Mouse (Mus musculus) MEL (cell line): Measurements from ENCODE around the gene Fam49a. TPM values are rescaled to one million over a fixed set of nuclear protein-coding genes. Genes with fewer than 3 reads are reported as not detected.

Experiments
- DNase-seq: peaks from one replicate; pipeline ENCODE4 v3.0.0; 2011; ENCODE audit warnings: low read depth, low spot score
- H3K27ac ChIP-seq: 2 replicates; pipeline ENCODE4 v1.5.1; 2012; ENCODE audit warnings: low read depth, mild to moderate bottlenecking, control low read depth, low read length, moderate library complexity; ENCODE audit not compliant: control insufficient read depth
- H3K27me3 ChIP-seq, 2 experiments: fragments of 150-350 bp in 1 of 2; sonication (generic) in 1 of 2; 2 replicates each; pipeline ENCODE4 v1.6.1; 2012; ENCODE audit warnings: low read length in 2 of 2, mild to moderate bottlenecking in 2 of 2, improper control_type of control experiment in 1 of 2, moderate library complexity in 1 of 2; ENCODE audit not compliant: insufficient read depth in 2 of 2, control insufficient read depth in 1 of 2
- H3K36me3 ChIP-seq, 2 experiments: 2 replicates each; pipeline ENCODE4 v1.6.1; 2012 to 2014; ENCODE audit warnings: low read length in 2 of 2, improper control_type of control experiment in 1 of 2, inconsistent platforms in 1 of 2, mild to moderate bottlenecking in 1 of 2; ENCODE audit not compliant: insufficient read depth in 2 of 2, control insufficient read depth in 1 of 2
- H3K4me1 ChIP-seq, 2 experiments: fragments of 150-350 bp in 1 of 2; sonication (generic) in 1 of 2; 2 replicates each; pipeline ENCODE4 v1.6.1; 2012; ENCODE audit warnings: low read length in 2 of 2, improper control_type of control experiment in 1 of 2, mild to moderate bottlenecking in 1 of 2; ENCODE audit not compliant: insufficient read depth in 2 of 2, control insufficient read depth in 1 of 2
- H3K4me3 ChIP-seq, 2 experiments: fragments of 150-350 bp in 1 of 2; sonication (generic) in 1 of 2; 2 replicates each; pipeline ENCODE4 v1.5.1; 2012; ENCODE audit warnings: low read depth in 2 of 2, low read length in 2 of 2, mild to moderate bottlenecking in 2 of 2, moderate library complexity in 2 of 2, control low read depth in 1 of 2, improper control_type of control experiment in 1 of 2; ENCODE audit not compliant: control insufficient read depth in 1 of 2, insufficient read depth in 1 of 2
- H3K79me2 ChIP-seq: 2 replicates; pipeline ENCODE4 v1.6.1; 2012; ENCODE audit warnings: mild to moderate bottlenecking, low read length, moderate library complexity; ENCODE audit not compliant: control insufficient read depth, poor library complexity, insufficient read depth
- H3K9ac ChIP-seq: 2 replicates; pipeline ENCODE4 v1.6.1; 2012; ENCODE audit warnings: low read depth, mild to moderate bottlenecking, control low read depth, low read length, moderate library complexity; ENCODE audit not compliant: control insufficient read depth, poor library complexity, severe bottlenecking
- H3K9me3 ChIP-seq: fragments of 150-350 bp; sonication (generic); replicated peaks from 2 replicates; pipeline ENCODE4 v1.6.1; 2012; ENCODE audit warnings: mild to moderate bottlenecking, low read length, improper control_type of control experiment, moderate library complexity; ENCODE audit not compliant: insufficient read depth
- CHD1 ChIP-seq: IDR thresholded peaks from 2 replicates; pipeline ENCODE4 v1.6.1; 2012; ENCODE audit warnings: low read depth, mild to moderate bottlenecking, inconsistent platforms, low read length, improper control_type of control experiment
- CTCF ChIP-seq, 3 experiments: IDR thresholded peaks in 2 of 3; conservative IDR thresholded peaks in 1 of 3; 2 replicates each; pipeline ENCODE4 v1.5.1; 2011 to 2012; ENCODE audit warnings: low read length in 3 of 3, low read depth in 2 of 3, mild to moderate bottlenecking in 2 of 3, improper control_type of control experiment in 1 of 3, inconsistent platforms in 1 of 3, mixed read lengths in 1 of 3, moderate library complexity in 1 of 3; ENCODE audit not compliant: control insufficient read depth in 1 of 3, insufficient read depth in 1 of 3, poor library complexity in 1 of 3, severe bottlenecking in 1 of 3
- EP300 ChIP-seq, 2 experiments: IDR thresholded peaks; 2 replicates each; pipeline ENCODE4 v1.6.1; 2011; ENCODE audit warnings: improper control_type of control experiment in 2 of 2, low read length in 2 of 2, low read depth in 1 of 2, mild to moderate bottlenecking in 1 of 2
- ETS1 ChIP-seq: IDR thresholded peaks from 2 replicates; pipeline ENCODE4 v1.6.1; 2012; ENCODE audit warnings: low read depth, mild to moderate bottlenecking, inconsistent platforms, low read length, improper control_type of control experiment, moderate library complexity
- JUND ChIP-seq: IDR thresholded peaks from 2 replicates; pipeline ENCODE4 v1.6.1; 2011; ENCODE audit warnings: low read depth, mild to moderate bottlenecking, improper control_type of control experiment, low read length
- MAFK ChIP-seq: IDR thresholded peaks from 2 replicates; pipeline ENCODE4 v1.6.1; 2011; ENCODE audit warnings: low read depth, mild to moderate bottlenecking, low read length, improper control_type of control experiment, borderline replicate concordance
- MAZ ChIP-seq: IDR thresholded peaks from 2 replicates; pipeline ENCODE4 v1.6.1; 2012; ENCODE audit warnings: low read depth, mild to moderate bottlenecking, inconsistent platforms, low read length, improper control_type of control experiment
- MXI1 ChIP-seq: IDR thresholded peaks from 2 replicates; pipeline ENCODE4 v1.6.1; 2011; ENCODE audit warnings: mild to moderate bottlenecking, low read depth, low read length, improper control_type of control experiment
- NRF1 ChIP-seq: IDR thresholded peaks from 2 replicates; pipeline ENCODE4 v1.6.1; 2014; ENCODE audit warnings: low read depth, mild to moderate bottlenecking, inconsistent platforms, low read length, improper control_type of control experiment, moderate library complexity; ENCODE audit not compliant: poor library complexity, insufficient read depth, severe bottlenecking
- POLR2AphosphoS2 ChIP-seq: IDR thresholded peaks from 2 replicates; pipeline ENCODE4 v1.6.1; 2011; ENCODE audit warnings: low read length, improper control_type of control experiment
- POLR2AphosphoS5 ChIP-seq: IDR thresholded peaks from 2 replicates; pipeline ENCODE4 v1.6.1; 2012; ENCODE audit warnings: low read depth, borderline replicate concordance, mild to moderate bottlenecking, inconsistent platforms, low read length, moderate library complexity, mixed read lengths
- RAD21 ChIP-seq: IDR thresholded peaks from 2 replicates; pipeline ENCODE4 v1.6.1; 2011; ENCODE audit warnings: mild to moderate bottlenecking, low read depth, low read length, improper control_type of control experiment
- SMC3 ChIP-seq: IDR thresholded peaks from 2 replicates; pipeline ENCODE4 v1.6.1; 2011; ENCODE audit warnings: low read depth, low read length, improper control_type of control experiment
- TAL1 ChIP-seq: IDR thresholded peaks from 2 replicates; pipeline ENCODE4 v1.6.1; 2012; ENCODE audit warnings: mild to moderate bottlenecking, inconsistent platforms, low read length, moderate library complexity, mixed read lengths
- TCF12 ChIP-seq: IDR thresholded peaks from 2 replicates; pipeline ENCODE4 v1.6.1; 2014; ENCODE audit warnings: low read depth, mild to moderate bottlenecking, inconsistent platforms, low read length, improper control_type of control experiment, moderate library complexity
- USF1 ChIP-seq: IDR thresholded peaks from 2 replicates; pipeline ENCODE4 v1.6.1; 2014; ENCODE audit warnings: low read depth, mild to moderate bottlenecking, inconsistent platforms, low read length, improper control_type of control experiment, moderate library complexity
- USF2 ChIP-seq, 2 experiments: IDR thresholded peaks; 2 replicates each; pipeline ENCODE4 v1.6.1; 2011 to 2012; ENCODE audit warnings: improper control_type of control experiment in 2 of 2, low read length in 2 of 2, borderline replicate concordance in 1 of 2, inconsistent platforms in 1 of 2, low read depth in 1 of 2, mild to moderate bottlenecking in 1 of 2; ENCODE audit not compliant: insufficient read depth in 1 of 2
- ZC3H11A ChIP-seq: IDR thresholded peaks from 2 replicates; pipeline ENCODE4 v1.6.1; 2012; ENCODE audit warnings: low read depth, mild to moderate bottlenecking, inconsistent platforms, low read length, improper control_type of control experiment
- ZMIZ1 ChIP-seq: IDR thresholded peaks from 2 replicates; pipeline ENCODE4 v1.6.1; 2012; ENCODE audit warnings: low read depth, mild to moderate bottlenecking, inconsistent platforms, low read length, improper control_type of control experiment, moderate library complexity
- ZNF384 ChIP-seq: IDR thresholded peaks from 2 replicates; pipeline ENCODE4 v1.6.1; 2012; ENCODE audit warnings: low read depth, mild to moderate bottlenecking, inconsistent platforms, low read length, improper control_type of control experiment
- polyA plus RNA-seq, 2 experiments: library from polyadenylated mRNA; stranded (reverse) in 1 of 2; unstranded in 1 of 2; fragments of >175 nt in 1 of 2; fragments of >200 nt in 1 of 2; gene quantifications; 2 replicates each; pipeline versions ENCODE4 v1.2.1 to v1.2.4; 2012; ENCODE audit warnings: low replicate concordance in 2 of 2, low read depth in 1 of 2; ENCODE audit not compliant: insufficient read length in 2 of 2, insufficient read depth in 1 of 2, missing spikeins in 1 of 2
- total RNA-seq: library from RNA; depleted of rRNA; stranded (reverse); fragments of 300-350 nt; gene quantifications from 2 replicates; pipeline ENCODE4 v1.2.3, GENCODE M21; 2012

Fam49a gene
- total and polyA plus RNA-seq, 3 experiments, result 0.42 to 1.3 TPM; not detected in 1

GRCm38 (mm10) chr12:12307245-12307644 is 45.3 kb downstream of the Fam49a start:
- TF ChIP-seq USF2 (IDR thresholded peaks at IDR 0.05; ENCODE audit: borderline replicate concordance in 1 of 2, insufficient read depth in 1 of 2, low read depth in 1 of 2, low read length in 2 of 2) (no peak), POLR2AphosphoS5 (no peak), MAZ (no peak), POLR2AphosphoS2 (no peak), ZNF384 (no peak), ETS1 (no peak), MXI1 (no peak), TAL1 (no peak), MAFK (no peak)
- no peaks in the 10 kb centered on the region for H3K79me2 ChIP-seq

GRCm38 (mm10) chr12:12313437-12313836 is 51.5 kb downstream of the Fam49a start:
- H3K36me3 ChIP-seq, result no peaks in the 10 kb centered on the region
- no peak overlapping the region for H3K9ac ChIP-seq
- H3K9me3 ChIP-seq, result no peaks in the 10 kb centered on the region
- no peaks in the 10 kb centered on the region for H3K4me1 ChIP-seq
- no peaks in the 10 kb centered on the region for H3K79me2 ChIP-seq
- TF ChIP-seq USF1 (no peak), TCF12 (no peak), EP300 (IDR thresholded peaks at IDR 0.05; ENCODE audit: low read depth in 1 of 2, low read length in 2 of 2) (no peak), ZC3H11A (peak; percentile 53), RAD21 (peak; percentile 61), NRF1 (no peak), ZMIZ1 (no peak), JUND (no peak), SMC3 (peak; percentile 88), CTCF (IDR thresholded peaks at IDR 0.05 in 2 of 3, conservative IDR thresholded peaks at IDR 0.05 in 1 of 3; ENCODE audit: control insufficient read depth in 1 of 3, insufficient read depth in 1 of 3, low read depth in 2 of 3, low read length in 3 of 3, poor library complexity in 1 of 3, severe bottlenecking in 1 of 3) (peak; percentile 34 to 68 (median 65); a peak in 5 of 6 replicates), CHD1 (no peak)
- TF ChIP-seq, all 39 proteins: peak for 4
- Histone ChIP-seq H3K27me3 (no peaks in the 10 kb centered on the region; a peak in 1 of 4 replicates), H3K27ac (no peak overlapping the region), H3K4me3 (no peak overlapping the region)
- peak; percentile 49 for DNase-seq

More at GRCm38 (mm10) chr12:12307245-12307644, 45.3 kb downstream of the Fam49a start:
- H3K4me3 ChIP-seq, result no peak overlapping the region
- H3K36me3 ChIP-seq, result peaks cover 0 to 2% of the 10 kb centered on the region in 2 experiments; a peak in 2 of 4 replicates
- H3K27me3 ChIP-seq, result no peaks in the 10 kb centered on the region; a peak in 1 of 4 replicates
- H3K9me3 ChIP-seq, result no peaks in the 10 kb centered on the region
- no peak overlapping the region for H3K9ac ChIP-seq
- H3K4me1 ChIP-seq, result peaks cover 2 to 6% of the 10 kb centered on the region in 2 experiments; a peak in 2 of 4 replicates
- no peak overlapping the region for H3K27ac ChIP-seq
- no peak for DNase-seq
